Mouse (Mus musculus): Measurements from ENCODE around the gene Arfgap1. TPM values are rescaled to one million over a fixed set of nuclear protein-coding genes. Genes with fewer than 3 reads are reported as not detected.

The Arfgap1 gene
- 49.6 and 91.2 TPM in 2 replicates for polyA plus RNA-seq (2012; rRNA removed; ENCODE audit: low replicate concordance)

GRCm38 (mm10) chr2:180967010-180967763 lies at the start of gene Arfgap1:
TSS of gene Arfgap1 (plus strand) at chr2:180967225.

GRCm38 (mm10) chr2:180920810-180921400 lies 46.1 kb upstream of the Arfgap1 start, which contains the start of gene Ythdf1:
TSS of gene Ythdf1 (minus strand) at chr2:180920949.

GRCm38 (mm10) chr2:180928723-180929122 lies 38.3 kb upstream of the Arfgap1 start, which contains the start of gene Birc7:
TSS of gene Birc7 (plus strand) at chr2:180929023.

GRCm38 (mm10) chr2:180954061-180955047 lies 12.7 kb upstream of the Arfgap1 start, which contains the start of gene Nkain4:
TSS of gene Nkain4 (minus strand) at chr2:180954699.

GRCm38 (mm10) chr2:180986449-180986848 lies 19.4 kb downstream of the Arfgap1 start, which contains the start of gene Col20a1:
TSS of gene Col20a1 (plus strand) at chr2:180986535.

Other genes starting within 250 kb of the Arfgap1 start
- 4.8 and 5.5 TPM in 2 replicates for gene Slc17a9, start 242.0 kb upstream of the Arfgap1 start, polyA plus RNA-seq (2012; rRNA removed; ENCODE audit: low replicate concordance)
- not detected in 2 replicates for gene Bhlhe23, start 190.3 kb upstream of the Arfgap1 start, polyA plus RNA-seq (2012; rRNA removed; ENCODE audit: low replicate concordance)
- 38.6 and 63.9 TPM in 2 replicates for gene Ythdf1, start 46.3 kb upstream of the Arfgap1 start, polyA plus RNA-seq (2012; rRNA removed; ENCODE audit: low replicate concordance)
- not detected in 2 replicates for gene Birc7, start 38.2 kb upstream of the Arfgap1 start, polyA plus RNA-seq (2012; rRNA removed; ENCODE audit: low replicate concordance)
- gene Nkain4, start 12.5 kb upstream of the Arfgap1 start, polyA plus RNA-seq (2012; rRNA removed; ENCODE audit: low replicate concordance) = 10.5 and 26.1 TPM in 2 replicates
- 1.7 and 3.8 TPM in 2 replicates for gene Col20a1, start 19.3 kb downstream of the Arfgap1 start, polyA plus RNA-seq (2012; rRNA removed; ENCODE audit: low replicate concordance)
- 0.20 and 0.33 TPM in 2 replicates for gene Chrna4, start 76.3 kb downstream of the Arfgap1 start, polyA plus RNA-seq (2012; rRNA removed; ENCODE audit: low replicate concordance)
- gene Kcnq2, start 168.1 kb downstream of the Arfgap1 start, polyA plus RNA-seq (2012; rRNA removed; ENCODE audit: low replicate concordance) = 0.06 and 0.20 TPM in 2 replicates
- gene Eef1a2, start 189.8 kb downstream of the Arfgap1 start, polyA plus RNA-seq (2012; rRNA removed; ENCODE audit: low replicate concordance) = 0.54 and 1.9 TPM in 2 replicates
- gene Ppdpf, start 220.0 kb downstream of the Arfgap1 start, polyA plus RNA-seq (2012; rRNA removed; ENCODE audit: low replicate concordance) = 136 and 163 TPM in 2 replicates
- 0.03 and 0.19 TPM in 2 replicates for gene Ptk6, start 235.6 kb downstream of the Arfgap1 start, polyA plus RNA-seq (2012; rRNA removed; ENCODE audit: low replicate concordance)
- gene Srms, start 246.0 kb downstream of the Arfgap1 start, polyA plus RNA-seq (2012; rRNA removed; ENCODE audit: low replicate concordance) = 0.71 and 2.8 TPM in 2 replicates

Measured in subcutaneous adipose tissue, adult 2 months (tissue).